Mouse (Mus musculus): ENCODE data around the gene Prrc2b.

- TF ChIP-seq CTCF (IDR thresholded peaks at IDR 0.05; ENCODE audit: extremely low read depth, insufficient read depth, insufficient read length, insufficient replicate concordance) (no peak), POLR2A (IDR thresholded peaks at IDR 0.05; ENCODE audit: low read depth, low read length) (no peak)
Measured at GRCm38 (mm10) chr2:32254563-32254962, 103.7 kb downstream of the Prrc2b start.

Measured in spleen, adult 2 months (tissue).